Mouse (Mus musculus): ENCODE results near the gene Olfr137. TPM values are rescaled to one million over a fixed set of nuclear protein-coding genes. Genes with fewer than 3 reads are reported as not detected.

Olfr137 gene
- polyA plus RNA-seq (2015; fragmentation: Nextera tagmentation; extraction: Ambion mirVana) = not detected in 2 replicates

GRCm38 (mm10) chr17:38307470-38307869 is at the start of gene Olfr137:
Gene Olfr137, minus strand, starts transcription at chr17:38307570.
- Histone ChIP-seq H3K4me3 (no peak within 1 kb of the TSS), H3K36me3 (no peaks in the 10 kb centered on the region), H3K27me3 (no peaks in the 10 kb centered on the region), H3K9ac (no peak within 1 kb of the TSS), H3K4me1 (replicated peaks) (no peaks in the 10 kb centered on the region), H3K4me2 (no peak within 1 kb of the TSS), H3K9me3 (no peaks in the 10 kb centered on the region), H3K27ac (replicated peaks) (no peak within 1 kb of the TSS)
- no peak for ATAC-seq (ENCODE audit: low FRiP score, low read depth)

- H3K4me3 ChIP-seq = no peak within 1 kb of the TSS
- ATAC-seq (ENCODE audit: low FRiP score, low read depth) = no peak
- no peaks in the 10 kb centered on the region for H3K9me3 ChIP-seq
- H3K27ac ChIP-seq (replicated peaks) = no peak within 1 kb of the TSS
- no peak within 1 kb of the TSS for H3K9ac ChIP-seq
- no peak within 1 kb of the TSS for H3K4me2 ChIP-seq
- no peaks in the 10 kb centered on the region for H3K4me1 ChIP-seq (replicated peaks)
- no peaks in the 10 kb centered on the region for H3K27me3 ChIP-seq
- no peaks in the 10 kb centered on the region for H3K36me3 ChIP-seq
These were observed 22.2 kb upstream of the Olfr137 start, which contains the start of gene Olfr136 for GRCm38 (mm10) chr17:38329531-38329930. Gene Olfr136, plus strand, starts transcription at chr17:38329831.

GRCm38 (mm10) chr17:38260735-38261134 is 46.6 kb downstream of the Olfr137 start, which contains the start of gene Olfr138:
Gene Olfr138, plus strand, starts transcription at chr17:38261035.
- Histone ChIP-seq H3K27ac (replicated peaks) (no peak within 1 kb of the TSS), H3K36me3 (no peaks in the 10 kb centered on the region), H3K4me2 (no peak within 1 kb of the TSS), H3K4me1 (replicated peaks) (no peaks in the 10 kb centered on the region), H3K27me3 (no peaks in the 10 kb centered on the region), H3K4me3 (no peak within 1 kb of the TSS), H3K9me3 (0 out of 2 replicates have a peak, but pooled peaks cover 2% of the 10 kb centered on the region), H3K9ac (no peak within 1 kb of the TSS)
- 78% methylated on average over 1 of the region's 1 CpGs for WGBS
- ATAC-seq (ENCODE audit: low FRiP score, low read depth) = no peak

Other genes with a start within 250 kb of the Olfr137 start
- gene Olfr129, start 247.5 kb downstream of the Olfr137 start, polyA plus RNA-seq (2015; fragmentation: Nextera tagmentation; extraction: Ambion mirVana) = not detected in 2 replicates
- not detected in 2 replicates for gene Olfr130, start 243.6 kb downstream of the Olfr137 start, polyA plus RNA-seq (2015; fragmentation: Nextera tagmentation; extraction: Ambion mirVana)
- gene Olfr131, start 218.9 kb downstream of the Olfr137 start, polyA plus RNA-seq (2015; fragmentation: Nextera tagmentation; extraction: Ambion mirVana) = not detected in 2 replicates
- not detected in 2 replicates for gene Olfr132, start 173.0 kb downstream of the Olfr137 start, polyA plus RNA-seq (2015; fragmentation: Nextera tagmentation; extraction: Ambion mirVana)
- gene Olfr133, start 162.3 kb downstream of the Olfr137 start, polyA plus RNA-seq (2015; fragmentation: Nextera tagmentation; extraction: Ambion mirVana) = not detected in 2 replicates
- gene Olfr134, start 136.2 kb downstream of the Olfr137 start, polyA plus RNA-seq (2015; fragmentation: Nextera tagmentation; extraction: Ambion mirVana) = not detected in 2 replicates
- gene Olfr135, start 103.2 kb downstream of the Olfr137 start, polyA plus RNA-seq (2015; fragmentation: Nextera tagmentation; extraction: Ambion mirVana) = not detected in 2 replicates
- gene Olfr138, start 46.5 kb downstream of the Olfr137 start, polyA plus RNA-seq (2015; fragmentation: Nextera tagmentation; extraction: Ambion mirVana) = not detected in 2 replicates
- gene Olfr136, start 22.3 kb upstream of the Olfr137 start, polyA plus RNA-seq (2015; fragmentation: Nextera tagmentation; extraction: Ambion mirVana) = not detected in 2 replicates
- gene Esp36, start 112.6 kb upstream of the Olfr137 start, polyA plus RNA-seq (2015; fragmentation: Nextera tagmentation; extraction: Ambion mirVana) = not detected in 2 replicates
- gene Esp34, start 246.6 kb upstream of the Olfr137 start, polyA plus RNA-seq (2015; fragmentation: Nextera tagmentation; extraction: Ambion mirVana) = not detected in 2 replicates